Mouse (Mus musculus): ENCODE measurements around the gene Inhbc.

Inhbc gene

DNA sequence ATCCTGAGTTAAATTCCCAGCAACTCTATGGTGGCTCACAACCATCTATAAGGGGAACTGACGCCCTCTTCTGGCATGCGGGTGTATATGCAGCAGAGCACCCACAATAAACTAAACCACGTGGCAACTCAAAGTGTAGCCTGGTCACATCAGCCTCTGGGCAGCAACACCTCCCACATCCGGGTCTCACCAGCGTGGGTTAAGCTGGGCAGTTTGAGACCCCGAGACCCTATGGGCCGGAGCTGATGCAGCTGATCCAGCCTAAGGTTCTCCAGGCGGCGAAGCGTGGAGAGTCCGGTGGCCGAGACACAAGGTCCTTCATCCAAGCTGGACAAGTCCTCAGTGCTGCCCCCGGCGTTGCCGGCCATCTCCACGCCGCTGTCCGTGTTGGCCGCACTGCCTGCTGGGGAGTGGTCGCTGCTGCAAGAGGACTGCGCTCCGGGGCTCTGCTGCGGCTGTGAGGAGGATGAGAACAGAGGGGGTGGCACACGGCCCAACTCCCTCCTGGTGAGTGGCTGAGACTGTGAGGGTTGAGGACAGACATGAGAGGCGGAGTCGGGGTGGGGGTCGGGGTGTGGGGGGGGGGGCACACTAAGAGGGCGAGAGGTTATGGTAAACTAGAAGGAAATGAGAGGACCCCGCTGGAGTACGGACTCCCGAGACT lies 37.9 kb downstream of the Inhbc start:
- in situ Hi-C loops (cut with MboI; ENCODE audit: unreplicated experiment in 2 of 2), result loop anchor here in 1 of 2 experiments (5.0 kb wide), 1 partner anchor 155 kb away; no protein-coding TSS in a partner anchor

DNA sequence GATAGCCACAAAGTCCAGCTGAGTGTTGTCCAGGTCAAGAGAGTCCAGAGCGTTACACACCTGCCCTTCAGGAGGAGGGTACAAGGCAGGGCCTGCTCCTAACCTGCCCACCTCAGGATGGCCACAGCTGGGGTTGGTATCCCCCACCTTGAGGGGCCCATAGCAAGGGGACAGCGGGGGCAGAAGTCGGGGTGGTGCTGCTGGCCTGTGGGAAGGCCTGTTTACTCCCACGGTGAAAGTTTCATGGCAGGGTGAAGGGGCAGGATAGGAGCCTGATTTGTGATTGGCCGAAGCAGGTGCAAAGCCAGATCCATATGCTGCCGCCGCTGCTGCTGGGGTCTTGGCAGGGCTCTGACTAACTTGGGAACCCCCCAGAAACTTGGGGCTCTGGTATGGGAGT lies 40.0 kb downstream of the Inhbc start:
- in situ Hi-C loops (cut with MboI; ENCODE audit: unreplicated experiment in 2 of 2), result loop anchor here in 1 of 2 experiments (5.0 kb wide), 1 partner anchor 153 kb away; no protein-coding TSS in a partner anchor

- in situ Hi-C loops (cut with MboI; ENCODE audit: unreplicated experiment in 2 of 2), result no loop called here
Observed at GRCm38 (mm10) chr10:127327461-127328145, 42.6 kb downstream of the Inhbc start.

GRCm38 (mm10) chr10:127326828-127327227 lies 43.4 kb downstream of the Inhbc start:
- in situ Hi-C loops (cut with MboI; ENCODE audit: unreplicated experiment in 2 of 2), result no loop called here

DNA sequence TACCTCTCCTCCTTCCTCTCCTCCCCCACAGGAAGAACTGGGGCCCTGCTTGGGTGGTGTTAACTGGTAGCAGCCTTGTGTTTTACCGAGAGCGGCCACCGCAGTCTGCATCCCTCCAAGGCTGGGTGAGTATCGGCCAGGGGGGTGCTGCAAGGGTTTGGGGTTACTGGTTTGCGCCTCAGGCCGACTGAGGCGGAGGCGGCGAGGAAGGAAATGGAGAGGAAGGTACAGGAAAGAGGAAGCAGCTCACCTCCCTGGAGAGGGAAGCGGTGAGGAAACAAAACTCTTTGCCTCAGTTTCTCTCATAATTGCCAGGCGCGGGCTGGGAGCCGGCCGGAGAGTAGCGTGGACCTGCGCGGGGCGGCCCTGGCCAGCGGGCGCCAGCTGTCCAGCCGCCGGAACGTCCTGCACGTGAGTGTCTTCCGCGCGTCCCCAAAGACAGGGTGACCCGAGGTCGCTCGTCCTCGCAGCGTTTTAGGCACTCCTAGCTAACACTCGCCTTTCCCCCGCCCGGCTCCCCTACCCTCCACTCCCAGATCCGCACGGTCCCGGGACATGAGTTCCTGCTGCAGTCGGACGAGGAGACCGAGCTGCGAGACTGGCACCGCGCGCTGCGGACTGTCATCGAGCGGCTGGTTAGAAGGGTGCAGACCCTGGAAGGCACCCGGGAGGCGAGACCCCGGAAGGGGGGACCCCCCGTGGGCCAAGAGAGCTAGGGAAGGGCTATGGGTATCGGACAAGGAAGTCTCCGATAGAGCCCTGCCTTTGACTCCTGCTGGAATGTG lies 44.0 kb downstream of the Inhbc start:
- in situ Hi-C loops (cut with MboI; ENCODE audit: unreplicated experiment in 2 of 2), result no loop called here

DNA sequence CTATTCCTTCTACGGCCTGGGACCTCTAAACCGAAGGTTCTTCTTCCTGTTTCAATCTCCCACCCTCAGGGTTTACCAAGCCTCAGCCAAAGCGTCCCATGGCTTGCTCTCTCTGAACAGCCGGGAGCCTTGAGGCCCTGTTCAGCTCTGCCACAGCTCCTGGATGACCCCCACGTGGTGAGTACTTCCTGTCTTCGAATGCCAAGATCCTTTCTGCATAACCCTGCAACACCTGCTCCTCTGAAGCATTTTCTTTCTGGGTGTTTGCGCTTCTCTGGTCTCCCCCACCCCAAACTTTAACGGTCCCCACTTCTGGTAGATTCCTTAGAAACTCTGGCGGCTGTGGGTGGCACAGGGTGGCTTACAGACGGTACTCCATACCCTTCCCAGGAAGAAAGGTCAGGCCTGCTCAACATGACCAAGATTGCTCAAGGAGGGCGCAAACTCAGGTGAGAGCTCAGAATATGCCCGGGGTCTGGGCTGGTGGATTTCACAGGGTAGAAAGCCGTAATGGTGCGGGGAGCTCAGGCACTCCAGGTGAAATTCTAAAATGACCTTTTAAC lies 44.7 kb downstream of the Inhbc start:
- in situ Hi-C loops (cut with MboI; ENCODE audit: unreplicated experiment in 2 of 2), result no loop called here

DNA sequence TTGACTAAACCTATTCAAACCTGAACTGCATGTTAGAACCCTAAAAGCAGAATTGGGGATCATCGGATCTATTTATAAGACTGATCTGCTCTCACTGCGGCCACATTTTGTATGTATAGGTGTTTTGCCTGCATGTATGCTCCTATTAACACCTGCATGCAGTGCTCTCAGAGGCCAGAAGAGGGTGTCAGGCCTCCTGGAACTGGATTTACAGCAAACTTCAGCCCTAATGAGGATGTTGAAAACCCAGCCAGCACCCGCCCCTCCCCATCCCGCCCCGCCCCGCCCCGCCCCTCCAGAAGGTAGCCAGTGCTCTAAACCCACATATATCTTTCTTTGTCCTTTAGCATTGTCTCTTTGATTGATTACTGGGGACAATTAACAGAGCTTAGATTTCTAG lies 45.7 kb downstream of the Inhbc start:
- in situ Hi-C loops (cut with MboI; ENCODE audit: unreplicated experiment in 2 of 2), result no loop called here

DNA sequence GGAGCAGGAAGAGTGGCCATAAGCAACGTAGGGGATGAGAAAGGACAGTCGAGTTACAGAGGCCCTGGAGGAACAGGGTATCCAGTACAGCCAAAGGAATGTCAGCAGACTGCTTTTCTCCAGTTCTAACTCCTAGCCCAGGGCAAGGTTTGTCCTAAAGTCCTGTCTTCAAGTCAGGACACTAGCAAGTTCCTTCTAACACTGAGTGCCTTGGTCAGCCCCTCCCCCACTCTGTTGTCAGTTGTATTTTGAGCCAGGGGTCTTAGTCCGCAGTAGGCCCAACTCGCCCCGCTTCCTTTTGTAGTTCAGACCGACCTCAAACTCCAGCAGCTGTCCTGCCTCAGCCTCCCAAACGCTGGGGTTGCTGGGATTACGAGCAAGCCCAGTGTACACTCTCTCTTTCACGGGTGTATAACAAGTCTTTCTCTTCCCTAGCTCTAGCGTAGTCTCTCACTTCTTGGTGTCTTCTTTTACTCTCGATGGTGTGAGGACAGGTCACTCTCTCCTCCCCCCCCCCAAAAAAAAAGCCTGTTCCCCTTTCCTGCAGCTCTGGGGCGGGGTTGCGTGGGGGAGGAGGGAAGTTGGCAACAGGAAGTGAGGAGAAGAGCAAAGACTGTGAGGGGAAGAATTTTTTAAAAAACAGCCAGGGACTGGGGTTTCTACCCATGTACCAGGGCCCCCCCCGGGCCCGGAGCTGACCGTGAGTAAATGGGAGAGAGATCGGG lies 46.9 kb downstream of the Inhbc start:
- in situ Hi-C loops (cut with MboI; ENCODE audit: unreplicated experiment in 2 of 2), result no loop called here

DNA sequence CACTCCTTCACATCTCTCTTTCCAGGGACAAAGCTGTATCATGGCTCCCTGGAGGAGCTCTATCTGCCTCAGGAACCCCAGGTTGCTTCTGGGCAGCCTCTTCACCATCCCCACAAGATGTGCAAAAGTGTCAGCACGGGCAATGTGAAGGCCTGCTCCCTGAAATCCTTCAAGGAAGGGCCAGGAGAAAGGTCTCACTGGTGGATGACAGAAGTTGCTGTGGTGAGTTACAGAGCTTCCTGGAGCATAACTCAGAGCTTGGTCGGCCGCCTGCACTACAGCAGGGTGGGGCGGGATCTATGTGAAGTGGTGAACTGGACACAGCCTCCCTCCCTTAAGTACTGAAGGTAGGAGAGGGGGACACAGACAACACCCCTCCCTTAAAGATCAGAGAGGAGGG lies 47.6 kb downstream of the Inhbc start:
- in situ Hi-C loops (cut with MboI; ENCODE audit: unreplicated experiment in 2 of 2), result no loop called here

GRCm38 (mm10) chr10:127322178-127322577 lies 48.1 kb downstream of the Inhbc start:
- in situ Hi-C loops (cut with MboI; ENCODE audit: unreplicated experiment in 2 of 2), result no loop called here

- in situ Hi-C loops (cut with MboI; ENCODE audit: unreplicated experiment in 2 of 2), result no loop called here
Observed at GRCm38 (mm10) chr10:127321621-127322020, 48.6 kb downstream of the Inhbc start, which contains the start of gene Arhgap9. Arhgap9 (plus strand) TSS chr10:127321964.

GRCm38 (mm10) chr10:127319969-127320368 lies 50.3 kb downstream of the Inhbc start:
- in situ Hi-C loops (cut with MboI; ENCODE audit: unreplicated experiment in 2 of 2), result no loop called here

DNA sequence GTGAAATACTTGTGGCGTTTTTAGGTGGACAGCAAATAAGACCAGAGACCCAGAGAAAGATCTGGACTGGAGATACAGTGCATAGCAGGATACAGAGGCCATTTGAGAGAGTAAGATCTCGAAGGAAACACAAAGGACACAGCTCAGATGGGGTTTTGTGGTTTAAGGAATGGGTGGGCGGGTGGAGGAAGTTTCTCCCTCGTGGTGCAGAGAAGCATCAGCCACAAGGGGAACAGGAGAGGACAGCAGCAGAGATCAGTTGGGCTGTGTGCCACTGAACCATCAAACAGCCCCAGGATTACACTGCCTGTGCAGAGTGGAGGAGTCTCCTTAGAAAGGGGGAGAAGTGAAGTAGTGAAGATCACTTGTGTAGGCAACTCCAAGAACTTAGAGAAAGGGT lies 52.2 kb downstream of the Inhbc start:
- in situ Hi-C loops (cut with MboI; ENCODE audit: unreplicated experiment in 2 of 2), result no loop called here

- in situ Hi-C loops (cut with MboI; ENCODE audit: unreplicated experiment in 2 of 2), result no loop called here
Observed at GRCm38 (mm10) chr10:127317277-127317676, 53.0 kb downstream of the Inhbc start.

GRCm38 (mm10) chr10:127314950-127315349 lies 55.3 kb downstream of the Inhbc start:
- in situ Hi-C loops (cut with MboI; ENCODE audit: unreplicated experiment in 2 of 2), result loop anchor here (5.0 kb wide), 1 partner anchor 53 kb away; the partner anchor contains the start of gene Kif5a (in 2 of the 2)

- in situ Hi-C loops (cut with MboI; ENCODE audit: unreplicated experiment in 2 of 2), result loop anchor here (5.0 kb wide), 1 partner anchor 51 kb away; the partner anchor contains the start of gene Kif5a (in 2 of the 2)
Observed at GRCm38 (mm10) chr10:127313516-127313915, 56.7 kb downstream of the Inhbc start.

DNA sequence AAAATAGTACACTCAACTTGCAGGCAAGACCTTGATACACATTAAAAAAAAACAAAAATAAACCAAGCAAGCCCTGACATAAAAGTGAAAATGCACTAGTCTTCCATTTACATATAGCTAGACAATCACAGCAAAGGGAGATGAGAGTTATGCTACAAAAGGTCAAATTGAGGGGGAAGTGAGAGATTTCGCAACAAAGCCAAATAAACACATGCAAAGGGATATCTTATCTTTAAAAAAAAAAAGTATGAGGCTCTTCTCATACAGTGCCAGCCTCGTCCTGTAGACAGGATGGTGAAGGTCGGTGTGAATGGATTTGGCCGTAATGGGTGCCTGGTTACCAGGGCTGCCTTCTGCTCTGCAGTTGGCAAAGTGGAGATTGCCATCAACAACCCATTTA lies 57.4 kb downstream of the Inhbc start:
- in situ Hi-C loops (cut with MboI; ENCODE audit: unreplicated experiment in 2 of 2), result loop anchor here (5.0 kb wide), 1 partner anchor 51 kb away; the partner anchor contains the start of gene Kif5a (in 2 of the 2)

DNA sequence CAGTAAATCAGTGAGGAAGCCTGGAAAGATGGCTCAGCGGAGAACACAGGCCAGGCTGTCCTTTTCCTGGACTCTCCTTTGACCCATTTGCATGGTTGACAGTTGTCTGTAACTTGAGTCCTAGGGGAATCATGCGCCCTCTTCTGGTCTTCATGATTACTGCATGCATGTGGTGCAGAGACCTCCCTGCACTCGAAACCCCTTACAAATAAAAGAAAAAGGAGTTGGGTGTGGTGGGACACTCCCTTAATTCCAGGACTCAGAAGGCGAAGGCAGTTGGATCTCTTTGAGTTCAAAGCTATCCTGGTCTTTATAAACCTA lies 57.9 kb downstream of the Inhbc start:
- in situ Hi-C loops (cut with MboI; ENCODE audit: unreplicated experiment in 2 of 2), result loop anchor here (5.0 kb wide), 1 partner anchor 50 kb away; the partner anchor contains the start of gene Kif5a (in 2 of the 2)

GRCm38 (mm10) chr10:127311476-127312355 lies 58.5 kb downstream of the Inhbc start, which contains the start of gene Mars:
Mars (minus strand) TSS chr10:127311786.
- in situ Hi-C loops (cut with MboI; ENCODE audit: unreplicated experiment in 2 of 2), result loop anchor here (5.0 kb wide), 1 partner anchor 49 kb away; the partner anchor contains the start of gene Kif5a (in 2 of the 2)

All from v-Abl transformed pro-B cells (cell line).